Mouse (Mus musculus): ENCODE data around the gene Aplnr.

DNA sequence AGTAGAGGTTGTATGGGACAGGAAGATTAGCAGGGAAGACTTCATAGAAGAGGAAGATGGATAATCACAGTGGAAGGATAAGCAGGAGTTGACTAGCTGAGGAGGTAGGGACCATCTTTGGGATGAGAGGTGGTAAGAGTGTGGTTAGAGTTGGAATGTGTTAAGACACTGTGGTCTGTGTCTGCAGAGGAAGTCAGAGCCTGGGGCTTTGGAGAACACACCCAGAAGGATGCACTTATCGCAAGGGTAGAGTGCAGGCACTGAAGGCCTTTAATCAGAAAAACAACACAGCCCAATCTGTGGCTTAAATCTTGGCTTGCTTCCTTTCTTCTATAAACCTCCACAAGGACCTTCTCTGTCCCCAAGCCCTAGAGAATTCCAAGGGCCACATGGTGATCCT lies 32.3 kb downstream of the Aplnr start:
- TF ChIP-seq GATA1 (IDR thresholded peaks at IDR 0.05; ENCODE audit: borderline replicate concordance, low read length) (no peak), FLI1 (IDR thresholded peaks at IDR 0.05; ENCODE audit: low read length) (no peak)
